Mouse (Mus musculus) CH12.LX (cell line): ENCODE results near the gene Ephb4. TPM values are rescaled to one million over a fixed set of nuclear protein-coding genes. Genes with fewer than 3 reads are reported as not detected.

Experiments used
- DNase-seq: peaks from one replicate; pipeline ENCODE4 v3.0.0-alpha.2; 2013; ENCODE audit errors: extremely low read depth
- H3K27ac ChIP-seq: 2 replicates; pipeline ENCODE4 v1.5.1; 2012; ENCODE audit warnings: low read depth, mild to moderate bottlenecking, control low read depth, moderate library complexity; ENCODE audit not compliant: insufficient read depth
- H3K27me3 ChIP-seq: replicated peaks from 2 replicates; pipeline ENCODE3; 2012; ENCODE audit warnings: inconsistent platforms
- H3K36me3 ChIP-seq, 2 experiments: replicated peaks in 1 of 2; 2 replicates each; pipeline versions ENCODE3 to v1.6.1; 2012; ENCODE audit warnings: inconsistent platforms in 1 of 2, low read length in 1 of 2, mild to moderate bottlenecking in 1 of 2, mixed read lengths in 1 of 2, moderate library complexity in 1 of 2; ENCODE audit not compliant: control insufficient read depth in 1 of 2, insufficient read depth in 1 of 2
- H3K4me1 ChIP-seq, 2 experiments: 2 replicates each; pipeline ENCODE4 v1.6.1; 2012; ENCODE audit warnings: inconsistent platforms in 1 of 2, moderate library complexity in 1 of 2; ENCODE audit not compliant: insufficient read depth in 2 of 2, control insufficient read depth in 1 of 2
- H3K4me2 ChIP-seq: 2 replicates; pipeline ENCODE4 v1.6.1; 2012; ENCODE audit warnings: low read depth, mild to moderate bottlenecking, control low read depth; ENCODE audit not compliant: poor library complexity, insufficient read depth, severe bottlenecking
- H3K4me3 ChIP-seq, 3 experiments: fragments of 150-350 bp in 1 of 3; sonication (generic) in 1 of 3; replicated peaks in 1 of 3; 2 replicates each; pipeline versions ENCODE3 to v1.5.1; 2011 to 2012; ENCODE audit warnings: low read depth in 2 of 3, low read length in 2 of 3, mild to moderate bottlenecking in 2 of 3, moderate library complexity in 2 of 3, control low read depth in 1 of 3, improper control_type of control experiment in 1 of 3, inconsistent platforms in 1 of 3, mixed read lengths in 1 of 3; ENCODE audit not compliant: poor library complexity in 1 of 3
- H3K79me2 ChIP-seq: replicated peaks from 2 replicates; pipeline ENCODE4 v1.6.1; 2012; ENCODE audit warnings: mild to moderate bottlenecking, moderate library complexity; ENCODE audit not compliant: control insufficient read depth, poor library complexity, insufficient read depth, severe bottlenecking; ENCODE audit errors: extremely low read depth
- H3K9ac ChIP-seq: 2 replicates; pipeline ENCODE4 v1.6.1; 2012; ENCODE audit warnings: low read depth, mild to moderate bottlenecking, control low read depth, moderate library complexity; ENCODE audit not compliant: insufficient read depth
- H3K9me3 ChIP-seq: replicated peaks from 2 replicates; pipeline ENCODE3; 2012; ENCODE audit warnings: low read length, inconsistent platforms, mixed read lengths
- BHLHE40 ChIP-seq: IDR thresholded peaks from 2 replicates; pipeline ENCODE4 v1.6.1; 2011; ENCODE audit warnings: mild to moderate bottlenecking, low read depth, low read length, improper control_type of control experiment
- CHD1 ChIP-seq: IDR thresholded peaks from 2 replicates; pipeline ENCODE4 v1.6.1; 2012; ENCODE audit warnings: low read depth, low read length, improper control_type of control experiment, inconsistent platforms
- CHD2 ChIP-seq: IDR thresholded peaks from 2 replicates; pipeline ENCODE4 v1.6.1; 2011; ENCODE audit warnings: low read length, improper control_type of control experiment
- E2F4 ChIP-seq: IDR thresholded peaks from 2 replicates; pipeline ENCODE4 v1.6.1; 2011; ENCODE audit warnings: low read depth, low read length, improper control_type of control experiment; ENCODE audit not compliant: insufficient replicate concordance
- ELF1 ChIP-seq: IDR thresholded peaks from 2 replicates; pipeline ENCODE4 v1.6.1; 2014; ENCODE audit warnings: low read depth, mild to moderate bottlenecking, inconsistent platforms, low read length, improper control_type of control experiment
- MAX ChIP-seq: IDR thresholded peaks from 2 replicates; pipeline ENCODE4 v1.6.1; 2011; ENCODE audit warnings: low read length, improper control_type of control experiment
- MEF2A ChIP-seq: IDR thresholded peaks from 2 replicates; pipeline ENCODE4 v1.6.1; 2014; ENCODE audit warnings: low read depth, mild to moderate bottlenecking, inconsistent platforms, low read length, improper control_type of control experiment, borderline replicate concordance
- MXI1 ChIP-seq: IDR thresholded peaks from 2 replicates; pipeline ENCODE4 v1.6.1; 2011; ENCODE audit warnings: mild to moderate bottlenecking, low read depth, low read length, improper control_type of control experiment
- NELFE ChIP-seq: IDR thresholded peaks from 2 replicates; pipeline ENCODE4 v1.6.1; 2011; ENCODE audit warnings: low read depth, low read length, improper control_type of control experiment
- NRF1 ChIP-seq: IDR thresholded peaks from 2 replicates; pipeline ENCODE4 v1.6.1; 2014; ENCODE audit warnings: low read depth, mild to moderate bottlenecking, inconsistent platforms, low read length, improper control_type of control experiment, moderate library complexity
- PAX5 ChIP-seq: IDR thresholded peaks from 2 replicates; pipeline ENCODE4 v1.6.1; 2012; ENCODE audit warnings: low read length, inconsistent platforms, mixed read lengths
- POLR2AphosphoS2 ChIP-seq: IDR thresholded peaks from 2 replicates; pipeline ENCODE4 v1.6.1; 2011; ENCODE audit warnings: low read depth, low read length, improper control_type of control experiment
- SMC3 ChIP-seq: IDR thresholded peaks from 2 replicates; pipeline ENCODE4 v1.6.1; 2011; ENCODE audit warnings: low read depth, low read length, improper control_type of control experiment
- TBP ChIP-seq: conservative IDR thresholded peaks from 2 replicates; pipeline ENCODE4 v1.6.1; 2011; ENCODE audit warnings: low read depth, low read length, improper control_type of control experiment
- TCF12 ChIP-seq: IDR thresholded peaks from 2 replicates; pipeline ENCODE4 v1.6.1; 2014; ENCODE audit warnings: low read depth, mild to moderate bottlenecking, inconsistent platforms, low read length, improper control_type of control experiment
- USF1 ChIP-seq: IDR thresholded peaks from 2 replicates; pipeline ENCODE4 v1.6.1; 2014; ENCODE audit warnings: low read depth, mild to moderate bottlenecking, inconsistent platforms, low read length, improper control_type of control experiment
- dilution Hi-C: fragments of 300-500 bp; cut with MboI; formaldehyde crosslinking; loops from 2 replicates; pipeline ENCODE4 v1.14.3; 2020; ENCODE audit warnings: low sequenced_read_pairs; ENCODE audit not compliant: extremely low pct_unique_long_range_greater_than_20kb, extremely low pct_ligation_motif_present
- in situ Hi-C: fragments of 300-500 bp; cut with MboI; formaldehyde crosslinking; loops from 3 replicates; pipeline ENCODE4 v1.14.3; 2019; ENCODE audit warnings: low sequenced_read_pairs, low pct_ligation_motif_present, low pct_unique_long_range_greater_than_20kb, mixed read lengths
- polyA plus RNA-seq: library from polyadenylated mRNA; unstranded; fragments of >175 nt; gene quantifications from 2 replicates; pipeline ENCODE4 v1.2.1, GENCODE M21; 2012; ENCODE audit warnings: low read depth; ENCODE audit not compliant: insufficient read length
- total RNA-seq, 2 experiments: library from RNA; depleted of rRNA; stranded (reverse); fragments of 300-350 nt in 1 of 2; fragments of >200 nt in 1 of 2; gene quantifications; 2 replicates each; pipeline ENCODE4 v1.2.3; 2012 to 2014

The Ephb4 gene
- total and polyA plus RNA-seq, 3 experiments = 0.56 to 2.2 (median 1.5) TPM

GRCm38 (mm10) chr5:137338256-137338655 lies 11.7 kb upstream of the Ephb4 start:
- Histone ChIP-seq H3K27me3 (peaks cover 42% of the 10 kb centered on the region), H3K79me2 (no peaks in the 10 kb centered on the region), H3K4me1 (peaks cover 0 to 4% of the 10 kb centered on the region in 2 experiments; a peak in 2 of 4 replicates), H3K4me3 (no peak overlapping the region), H3K27ac (no peak overlapping the region), H3K36me3 (no peaks in the 10 kb centered on the region), H3K4me2 (no peak overlapping the region), H3K9me3 (no peaks in the 10 kb centered on the region), H3K9ac (no peak overlapping the region)
- in situ Hi-C loops (loop anchor here (10.0 kb wide), 1 partner anchor 147 kb away; no protein-coding TSS in a partner anchor), dilution Hi-C loops (no loop called here)
- TF ChIP-seq POLR2AphosphoS2 = no peak
- no peak for TF ChIP-seq MAX
- TF ChIP-seq USF1 = no peak; the same call in 1 of the 2 replicates
- TF ChIP-seq E2F4 = no peak
- TF ChIP-seq TBP = no peak
- no peak for TF ChIP-seq TCF12
- no peak for DNase-seq

GRCm38 (mm10) chr5:137338663-137339289 lies 11.1 kb upstream of the Ephb4 start:
- no peak for TF ChIP-seq BHLHE40
- no peak for TF ChIP-seq POLR2AphosphoS2
- no peak for TF ChIP-seq CHD2
- TF ChIP-seq PAX5 = no peak
- no peak for TF ChIP-seq NELFE
- TF ChIP-seq TBP = no peak
- TF ChIP-seq E2F4 = no peak
- no peak for TF ChIP-seq MAX
- no peak for TF ChIP-seq SMC3
- no peak for TF ChIP-seq ELF1
- TF ChIP-seq MEF2A = no peak
- TF ChIP-seq MXI1 = no peak
- TF ChIP-seq CHD1 = no peak
- no peak for TF ChIP-seq NRF1
- TF ChIP-seq, all 38 proteins: peak for 0
- Histone ChIP-seq H3K9ac (no peak overlapping the region), H3K4me3 (no peak overlapping the region), H3K9me3 (no peaks in the 10 kb centered on the region), H3K79me2 (no peaks in the 10 kb centered on the region), H3K4me2 (no peak overlapping the region), H3K27ac (no peak overlapping the region), H3K36me3 (no peaks in the 10 kb centered on the region), H3K4me1 (peaks cover 0 to 4% of the 10 kb centered on the region in 2 experiments; a peak in 2 of 4 replicates), H3K27me3 (peaks cover 42% of the 10 kb centered on the region)
- DNase-seq = no peak
- in situ Hi-C loops (loop anchor here (10.0 kb wide), 1 partner anchor 146 kb away; no protein-coding TSS in a partner anchor), dilution Hi-C loops (no loop called here)
